Mouse (Mus musculus) adrenal gland, adult 8-10 months (tissue): ENCODE results near the gene Efcab8. TPM values are rescaled to one million over a fixed set of nuclear protein-coding genes. Genes with fewer than 3 reads are reported as not detected.

Experiments used
- DNase-seq: peaks from one replicate; pipeline ENCODE4 v3.0.0; 2022
- total RNA-seq, 4 experiments: library from RNA; stranded (reverse); gene quantifications; 2 replicates each; pipeline ENCODE4 v1.2.4; 2022

Gene Efcab8
- under 1 TPM; 0.12 to 0.80 (median 0.63) TPM for total RNA-seq

DNA sequence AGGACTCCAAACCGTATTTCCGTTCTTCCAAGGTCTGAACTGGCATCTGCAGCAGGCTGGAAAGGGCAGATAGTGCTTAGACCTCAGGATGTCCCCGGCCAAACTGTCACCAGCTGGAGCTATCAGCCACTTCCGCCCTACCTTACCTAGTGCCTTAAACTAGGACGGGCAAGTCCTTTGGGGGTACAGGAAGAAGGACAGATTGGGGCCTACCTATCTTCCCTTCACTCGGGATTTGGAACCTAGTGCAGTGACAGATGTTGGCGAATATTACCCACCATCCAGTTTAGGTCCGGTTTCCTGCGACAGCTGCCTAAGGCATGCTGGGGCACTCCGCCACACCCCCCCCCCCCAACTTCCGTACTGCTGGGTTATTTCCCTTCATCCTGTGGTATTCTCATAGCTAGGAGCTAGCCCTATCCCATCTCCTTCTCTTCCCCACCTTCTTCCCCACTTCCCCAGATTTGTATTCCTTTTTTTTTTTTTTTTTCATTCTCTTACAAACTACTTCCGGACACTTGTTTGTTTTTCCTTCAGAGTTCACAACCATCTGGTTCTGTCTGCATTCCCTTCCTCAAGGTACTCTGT is at the start of gene Efcab8:
Gene Efcab8 (plus strand): TSS at position 538 of the 588 bp plus-strand sequence.
- no peak for DNase-seq

- no peak for DNase-seq
These were observed 45.7 kb upstream of the Efcab8 start for GRCm38 (mm10) chr2:153734033-153734432.

DNA sequence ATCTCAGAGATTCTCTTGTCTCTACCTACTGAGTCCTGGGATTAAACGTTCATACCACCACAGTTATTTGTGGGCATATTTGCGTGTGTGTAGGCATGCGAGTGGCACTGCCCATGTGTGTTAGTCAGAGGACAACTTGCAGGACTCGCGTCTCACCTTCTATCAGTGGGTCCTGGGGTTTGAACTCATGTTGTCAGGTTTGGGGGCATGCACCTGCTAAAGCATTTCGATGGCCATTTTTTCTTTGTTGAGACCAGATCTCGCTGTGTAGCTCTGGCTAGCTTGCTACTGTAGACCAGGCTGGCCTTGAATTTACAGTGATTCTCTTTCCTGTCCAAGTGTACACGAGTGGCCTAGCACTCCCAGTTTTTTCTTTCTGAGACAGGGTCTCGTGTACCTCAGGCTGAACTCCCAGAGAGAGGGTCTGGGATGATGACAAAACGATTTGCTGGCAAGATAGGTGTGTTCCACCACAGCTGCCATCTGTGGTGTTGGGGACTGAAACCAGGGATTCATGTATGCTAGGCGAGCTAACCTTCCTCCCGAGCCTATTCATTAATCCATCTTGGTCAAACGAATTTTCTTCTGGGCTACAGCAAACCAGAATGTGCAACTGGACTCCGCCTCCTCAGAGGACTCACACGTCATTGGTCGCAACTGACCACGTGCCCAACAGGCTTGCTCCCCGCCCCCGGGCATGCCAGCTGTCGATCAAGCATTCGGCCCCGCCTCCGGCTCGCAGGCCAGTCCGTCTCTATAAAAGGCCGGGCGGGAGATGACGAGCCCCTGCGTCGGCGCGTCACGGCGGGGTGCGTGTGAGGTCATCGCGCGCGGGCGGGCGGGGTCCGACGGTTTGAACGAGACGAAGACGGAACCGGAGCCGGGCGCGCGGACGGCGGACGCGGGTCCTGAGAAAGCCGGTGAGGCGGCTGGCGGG is 39.0 kb upstream of the Efcab8 start, which contains the start of gene Mapre1:
Gene Mapre1 (plus strand): TSS at position 775 of the 937 bp plus-strand sequence.
- DNase-seq: peak; percentile 100

DNA sequence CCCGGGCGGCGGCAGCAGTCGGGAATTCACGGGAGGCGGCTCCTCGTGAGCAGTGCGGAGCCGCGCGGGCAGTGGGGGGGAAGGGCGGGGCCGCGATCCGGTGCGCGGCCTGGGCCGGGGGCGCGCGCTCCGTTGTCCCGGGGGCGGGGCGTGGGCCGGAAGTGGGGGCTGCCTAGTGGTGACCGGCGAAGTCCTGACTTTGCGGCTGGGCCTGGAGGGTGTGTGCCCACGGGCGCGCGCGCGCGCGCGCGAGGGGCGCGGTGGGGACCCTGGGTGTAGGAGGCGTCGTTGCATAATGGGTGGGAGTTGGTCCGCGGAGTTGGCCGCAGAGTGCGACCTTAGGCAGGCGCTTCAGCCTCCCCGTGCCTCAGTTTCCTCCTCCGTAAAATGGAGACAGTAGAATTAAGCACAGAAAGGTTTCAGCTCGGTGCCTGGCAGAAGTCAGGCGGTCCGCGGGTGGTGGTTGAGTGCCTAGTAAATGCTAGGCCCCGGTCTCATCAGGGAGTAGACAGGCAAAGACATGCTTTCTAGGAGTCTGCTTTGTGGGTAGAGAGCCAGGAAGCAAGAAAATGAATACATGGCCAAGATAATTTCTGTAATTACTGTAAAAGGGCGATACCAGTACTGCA is 38.2 kb upstream of the Efcab8 start:
- DNase-seq: no peak

- DNase-seq: no peak
These were observed 31.7 kb upstream of the Efcab8 start for GRCm38 (mm10) chr2:153747994-153748393.

- no peak for DNase-seq
These were observed 29.4 kb upstream of the Efcab8 start for GRCm38 (mm10) chr2:153750363-153750762.

DNA sequence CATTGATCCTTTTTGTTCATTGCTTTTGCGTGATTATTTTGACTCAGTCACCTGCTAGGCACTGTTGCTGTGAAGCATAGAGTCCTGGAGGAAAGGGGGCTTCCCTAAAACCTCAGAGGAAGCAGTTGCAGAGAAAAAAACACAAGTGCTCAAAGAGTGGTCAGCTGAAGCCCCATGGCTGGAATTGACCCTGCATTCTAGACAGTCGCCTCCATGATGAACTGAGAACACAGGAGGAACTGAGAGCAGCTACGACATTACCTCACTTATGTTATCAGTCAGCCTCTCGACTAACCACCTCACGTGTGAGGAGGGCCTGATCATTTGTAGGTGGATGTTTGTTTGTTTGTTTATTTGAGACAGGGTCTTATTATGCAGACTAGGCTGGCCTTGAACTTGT is 17.6 kb upstream of the Efcab8 start:
- DNase-seq: no peak

DNA sequence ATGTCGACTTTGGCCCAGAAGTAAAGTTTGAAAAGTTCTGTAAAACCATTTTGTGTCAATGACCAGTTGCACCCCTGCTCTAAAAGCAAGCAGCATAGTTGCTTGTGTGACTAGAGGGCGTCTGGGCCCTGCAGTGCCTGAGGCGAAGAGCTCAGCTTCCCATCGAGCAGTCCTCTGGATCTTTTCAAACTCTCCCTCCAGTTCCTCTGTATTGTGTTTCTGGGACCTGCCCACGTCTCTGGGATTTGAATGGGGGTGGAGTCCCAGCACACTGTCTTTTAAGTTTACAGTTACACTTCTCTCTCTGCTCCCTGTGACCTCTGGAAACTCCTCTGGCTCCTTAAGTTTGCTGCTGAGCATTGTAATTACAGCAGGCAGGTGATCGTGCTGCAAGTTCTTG is 12.2 kb upstream of the Efcab8 start:
- no peak for DNase-seq

DNA sequence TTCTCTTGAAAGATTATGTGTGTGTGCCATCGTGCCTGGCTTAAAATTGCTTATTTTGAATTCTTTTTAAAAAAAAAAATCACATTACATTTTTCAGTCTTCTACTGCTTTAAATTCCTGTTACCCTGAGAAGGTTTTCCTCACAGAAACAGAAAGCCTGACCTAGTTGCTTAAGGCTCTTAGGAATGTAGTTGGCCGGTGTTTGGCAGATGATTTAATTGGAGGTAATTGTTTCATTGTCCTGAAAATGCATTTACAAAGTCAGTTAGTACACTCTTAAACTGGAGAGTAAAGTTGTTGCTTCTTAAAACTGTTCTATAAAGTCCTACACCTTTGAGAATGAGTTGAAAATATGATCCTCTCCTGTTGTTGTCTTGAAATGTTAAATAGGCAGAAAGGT is 10.8 kb upstream of the Efcab8 start:
- no peak for DNase-seq

- no peak for DNase-seq
These were observed 6.8 kb upstream of the Efcab8 start for GRCm38 (mm10) chr2:153772950-153773349.

DNA sequence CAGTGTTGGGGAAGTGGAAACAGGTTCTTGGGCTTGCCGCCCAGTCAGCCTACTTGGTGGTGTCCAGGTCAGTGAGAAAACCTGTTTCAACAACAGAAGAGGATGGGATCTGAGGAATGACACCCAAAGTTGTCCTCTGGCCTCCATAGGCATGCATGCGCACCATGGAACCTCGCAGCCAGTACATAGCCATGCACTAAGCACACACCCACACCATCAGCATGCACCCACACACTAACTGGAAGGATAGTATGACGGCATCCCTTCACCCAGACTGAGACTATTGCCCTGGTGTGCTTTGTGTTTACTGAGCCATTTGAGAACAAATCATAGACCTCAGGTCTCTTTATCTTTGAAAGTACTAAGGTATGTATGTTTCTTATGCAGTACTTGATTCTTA is 4.3 kb upstream of the Efcab8 start:
- no peak for DNase-seq

GRCm38 (mm10) chr2:153778638-153779362 is 931 bp upstream of the Efcab8 start:
- peak; percentile 80 for DNase-seq

DNA sequence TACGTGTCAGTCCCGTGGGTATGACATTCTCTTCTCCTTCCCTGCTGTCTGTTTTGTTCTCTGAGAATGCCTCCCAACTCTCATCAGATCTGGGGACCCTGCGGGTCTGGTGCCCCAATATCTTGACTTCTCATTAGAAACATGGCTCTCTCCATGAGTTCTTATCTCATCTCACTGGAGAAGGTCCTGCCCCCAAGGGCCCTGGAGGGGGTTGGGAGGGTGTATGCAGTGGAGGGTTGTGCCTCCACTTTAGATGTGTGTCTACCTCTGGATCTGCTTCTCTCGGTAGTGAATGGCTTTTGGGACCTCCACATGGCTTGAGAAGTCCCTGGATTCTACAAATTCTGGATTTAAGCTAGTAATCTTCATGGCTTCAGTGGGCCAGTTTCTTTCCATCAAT is 1.4 kb downstream of the Efcab8 start:
- no peak for DNase-seq

GRCm38 (mm10) chr2:153784668-153785067 is 4.9 kb downstream of the Efcab8 start:
- DNase-seq: no peak

DNA sequence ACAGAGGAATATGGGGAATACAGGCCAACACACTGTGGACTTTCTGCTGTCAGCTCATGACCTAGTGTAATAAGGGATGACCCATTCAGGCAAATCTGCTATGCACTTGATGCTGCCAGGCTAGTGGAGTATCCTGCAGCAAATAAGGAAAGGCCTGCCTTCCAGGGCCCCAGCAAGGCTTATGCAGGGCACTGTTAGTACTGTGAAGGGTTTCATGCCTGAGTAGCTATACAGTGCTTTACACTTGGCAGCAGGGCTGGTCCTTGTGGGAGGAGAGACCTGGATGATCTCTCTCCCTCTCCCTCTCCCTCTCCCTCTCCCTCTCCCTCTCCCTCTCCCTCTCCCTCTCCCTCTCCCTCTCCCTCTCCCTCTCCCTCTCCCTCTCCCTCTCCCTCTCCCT is 13.6 kb downstream of the Efcab8 start:
- no peak for DNase-seq

DNA sequence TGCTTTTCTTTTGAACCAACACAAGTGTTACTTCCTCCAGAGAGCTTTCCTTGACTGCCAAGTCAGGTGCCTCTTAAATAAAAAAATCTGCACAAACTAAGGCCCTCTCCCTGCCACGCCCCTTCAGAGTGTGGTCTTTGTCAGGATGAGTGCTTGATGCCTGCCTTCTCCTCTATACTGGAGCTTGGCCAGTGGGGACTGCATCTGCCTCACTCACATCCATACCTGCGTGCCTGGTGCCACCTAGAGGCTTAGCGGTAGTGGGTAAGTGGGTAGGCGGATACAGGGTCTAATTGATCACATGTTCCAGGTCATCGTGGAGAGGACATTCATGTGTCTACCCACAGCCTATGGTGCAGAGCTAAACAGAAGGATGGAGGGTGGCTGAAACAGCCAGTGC is 15.4 kb downstream of the Efcab8 start:
- no peak for DNase-seq

GRCm38 (mm10) chr2:153807464-153807863 is 27.7 kb downstream of the Efcab8 start:
- DNase-seq: peak; percentile 58

DNA sequence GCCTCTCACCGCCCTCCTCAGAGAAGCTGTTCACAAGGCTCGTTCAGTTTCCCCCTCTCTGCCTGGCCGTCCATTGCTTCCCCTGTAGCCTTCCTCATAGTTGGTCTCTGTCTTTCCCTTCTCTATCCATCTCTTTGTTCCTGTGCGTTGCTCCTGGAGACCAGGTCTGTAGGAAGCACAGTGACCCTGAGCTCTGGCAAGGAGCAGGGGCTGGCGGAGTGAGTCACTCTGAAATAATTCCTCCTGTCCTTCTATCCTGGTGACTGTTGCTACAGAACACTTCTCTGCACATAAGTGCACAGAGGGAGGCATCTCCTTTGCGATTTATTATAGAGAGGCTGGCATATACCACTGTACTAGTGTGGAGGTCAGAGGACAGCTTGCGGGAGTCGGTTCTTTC is 28.4 kb downstream of the Efcab8 start:
- peak; percentile 70 for DNase-seq

DNA sequence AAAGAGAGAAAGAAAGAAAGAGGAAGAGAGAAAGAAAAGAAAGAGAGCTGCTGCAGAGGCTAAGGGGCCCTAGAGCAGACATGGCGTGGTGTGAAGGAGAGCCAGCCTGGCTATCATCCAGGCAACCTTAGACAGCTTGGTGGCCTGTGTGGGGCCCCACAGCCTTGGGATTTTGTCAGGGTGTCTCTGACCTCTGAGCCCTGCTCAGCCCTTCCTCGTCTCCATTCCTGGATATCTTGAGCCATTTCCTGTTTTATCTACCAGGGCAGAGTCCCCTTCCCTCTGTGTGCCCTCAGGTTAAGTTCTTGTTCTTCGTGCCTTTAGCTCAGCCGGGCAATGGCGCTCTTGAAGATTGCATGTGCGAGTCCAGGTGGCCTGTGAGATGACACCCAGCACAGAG is 29.1 kb downstream of the Efcab8 start:
- DNase-seq: no peak

DNA sequence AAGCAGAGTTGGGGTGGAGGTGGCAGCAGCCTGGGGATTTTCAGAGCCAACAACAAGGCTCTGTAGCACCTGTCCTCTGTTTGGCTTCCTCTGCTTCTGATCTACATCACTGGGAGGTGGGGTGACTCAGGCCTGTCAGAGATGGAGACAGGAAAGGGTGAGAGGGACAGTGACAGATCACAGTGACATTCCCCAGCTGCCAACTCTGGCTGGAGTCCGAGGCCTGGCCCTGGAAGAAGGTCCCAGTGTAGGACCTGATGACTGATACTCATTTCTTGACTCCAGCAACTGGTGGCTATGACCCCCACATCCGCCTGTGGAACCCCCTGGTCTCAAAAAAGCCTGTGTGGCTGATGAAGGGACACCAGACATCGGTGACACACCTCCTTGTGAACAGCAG is 30.2 kb downstream of the Efcab8 start:
- DNase-seq: peak; percentile 81

GRCm38 (mm10) chr2:153822005-153822543 is 42.3 kb downstream of the Efcab8 start:
- no peak for DNase-seq

GRCm38 (mm10) chr2:153824593-153824992 is 44.9 kb downstream of the Efcab8 start:
- DNase-seq: no peak
